Mouse (Mus musculus) ES-E14 (cell line): ENCODE results near the gene Copg1. TPM values are rescaled to one million over a fixed set of nuclear protein-coding genes. Genes with fewer than 3 reads are reported as not detected.
A peak's percentile ranks its signal among the peaks of the same experiment; 100 is the strongest.

ENCODE experiments used
- DNase-seq: peaks from one replicate; pipeline ENCODE4 v3.0.0-alpha.2; 2013; ENCODE audit warnings: low read depth, low spot score
- H3K27ac ChIP-seq: 2 replicates; pipeline ENCODE4 v1.5.1; 2012; ENCODE audit warnings: low read depth, mild to moderate bottlenecking, low read length, moderate library complexity, mixed read lengths; ENCODE audit not compliant: poor library complexity, insufficient read depth, severe bottlenecking
- H3K36me3 ChIP-seq: 2 replicates; pipeline ENCODE4 v1.6.1; 2012; ENCODE audit warnings: mild to moderate bottlenecking, low read length, moderate library complexity, mixed read lengths; ENCODE audit not compliant: control insufficient read depth, poor library complexity, insufficient read depth, severe bottlenecking
- H3K4me1 ChIP-seq, 2 experiments: fragments of 150-350 bp in 1 of 2; sonication (generic) in 1 of 2; 2 replicates each; pipeline ENCODE4 v1.6.1; 2012; ENCODE audit warnings: low read length in 2 of 2, mild to moderate bottlenecking in 1 of 2, mixed read lengths in 1 of 2; ENCODE audit not compliant: control insufficient read depth in 2 of 2, insufficient read depth in 2 of 2, poor library complexity in 1 of 2
- H3K4me3 ChIP-seq, 2 experiments: fragments of 150-350 bp in 1 of 2; sonication (generic) in 1 of 2; 2 replicates each; pipeline ENCODE4 v1.5.1; 2012; ENCODE audit warnings: low read length in 2 of 2, low read depth in 1 of 2, mild to moderate bottlenecking in 1 of 2, mixed read lengths in 1 of 2; ENCODE audit not compliant: insufficient read depth in 1 of 2, poor library complexity in 1 of 2, severe bottlenecking in 1 of 2
- H3K9ac ChIP-seq: 2 replicates; pipeline ENCODE4 v1.6.1; 2012; ENCODE audit warnings: low read depth, mild to moderate bottlenecking, low read length, mixed read lengths; ENCODE audit not compliant: poor library complexity, insufficient read depth, severe bottlenecking
- H3K9me3 ChIP-seq: fragments of 150-350 bp; sonication (generic); 2 replicates; pipeline ENCODE4 v1.6.1; 2012; ENCODE audit warnings: low read depth, mild to moderate bottlenecking, low read length; ENCODE audit not compliant: control insufficient read depth, insufficient read depth
- CHD2 ChIP-seq: IDR thresholded peaks from 2 replicates; pipeline ENCODE4 v1.6.1; 2014; ENCODE audit warnings: mild to moderate bottlenecking, low read depth, low read length, inconsistent platforms
- HCFC1 ChIP-seq: IDR thresholded peaks from 2 replicates; pipeline ENCODE4 v1.6.1; 2012; ENCODE audit warnings: low read length, inconsistent platforms, borderline replicate concordance; ENCODE audit not compliant: insufficient read depth
- MAFK ChIP-seq: IDR thresholded peaks from 2 replicates; pipeline ENCODE4 v1.6.1; 2014; ENCODE audit warnings: mild to moderate bottlenecking, low read depth, low read length, inconsistent platforms; ENCODE audit not compliant: insufficient read depth
- ZC3H11A ChIP-seq: IDR thresholded peaks from 2 replicates; pipeline ENCODE4 v1.6.1; 2012; ENCODE audit warnings: low read depth, mild to moderate bottlenecking, inconsistent platforms, low read length, borderline replicate concordance
- ZNF384 ChIP-seq: IDR thresholded peaks from 2 replicates; pipeline ENCODE4 v1.6.1; 2012; ENCODE audit warnings: low read depth, low read length, inconsistent platforms
- in situ Hi-C, 2 experiments: fragments of 600-800 bp; cut with MboI; formaldehyde crosslinking; loops; one replicate each; pipeline ENCODE4 v1.15.1; 2025; ENCODE audit warnings: low sequenced_read_pairs in 2 of 2, inconsistent platforms in 1 of 2; ENCODE audit not compliant: unreplicated experiment in 2 of 2
- total RNA-seq: library from RNA; depleted of rRNA; stranded (reverse); fragments of 300-350 nt; gene quantifications from 2 replicates; pipeline ENCODE4 v1.2.3, GENCODE M21; 2012

The Copg1 gene
- total RNA-seq, 1 experiment = 103 TPM

DNA sequence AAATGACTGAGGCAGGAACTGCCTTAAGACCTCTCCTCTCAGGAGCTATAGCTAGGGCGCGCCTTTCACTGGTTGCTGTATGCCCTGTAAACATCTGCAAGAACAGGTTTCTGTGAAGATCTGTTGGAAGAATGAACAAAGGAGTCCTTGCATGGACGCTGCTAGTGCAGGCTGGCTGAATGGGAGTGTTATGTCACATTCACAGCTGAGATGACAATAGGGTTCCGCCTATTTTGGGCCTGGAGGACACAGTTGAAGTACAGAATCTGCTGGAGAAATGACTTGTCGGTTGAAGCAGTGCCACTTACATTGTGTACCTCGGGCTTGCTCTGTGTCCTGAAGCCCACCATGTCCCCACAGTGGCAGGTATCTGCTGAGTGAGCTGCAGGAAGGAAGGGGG, 21.6 kb downstream of the Copg1 start:
- Histone ChIP-seq H3K4me1 (peaks cover 8 to 28% of the 10 kb centered on the region in 2 experiments; a peak in 3 of 4 replicates), H3K27ac (peak overlapping the region; percentile 39), H3K9ac (no peak overlapping the region; the same call in 1 of the 2 replicates), H3K9me3 (no peaks in the 10 kb centered on the region), H3K4me3 (no peak overlapping the region), H3K36me3 (peaks cover 42% of the 10 kb centered on the region)
- in situ Hi-C loops = loop anchor here in 1 of 2 experiments (25.0 kb wide), 1 partner anchor 978 kb away; the partner anchor contains the start of genes Mcm2 and Podxl2
- no peak for DNase-seq
- TF ChIP-seq ZC3H11A (no peak), HCFC1 (no peak), ZNF384 (no peak), CHD2 (no peak), MAFK (no peak)

GRCm38 (mm10) chr6:87911559-87911958, 23.9 kb downstream of the Copg1 start:
- no peak overlapping the region for H3K4me3 ChIP-seq
- no peak for DNase-seq
- H3K27ac ChIP-seq = peak overlapping the region; percentile 95
- TF ChIP-seq CHD2 = no peak
- TF ChIP-seq ZNF384 = no peak
- TF ChIP-seq ZC3H11A = no peak
- no peak for TF ChIP-seq MAFK
- no peak for TF ChIP-seq HCFC1
- H3K9me3 ChIP-seq = no peaks in the 10 kb centered on the region
- peaks cover 8 to 32% of the 10 kb centered on the region in 2 experiments; a peak in 3 of 4 replicates for H3K4me1 ChIP-seq
- in situ Hi-C loops = loop anchor here in 1 of 2 experiments (25.0 kb wide), 1 partner anchor 976 kb away; the partner anchor contains the start of genes Mcm2 and Podxl2
- H3K36me3 ChIP-seq = peaks cover 47% of the 10 kb centered on the region
- peak overlapping the region; percentile 56 for H3K9ac ChIP-seq

DNA sequence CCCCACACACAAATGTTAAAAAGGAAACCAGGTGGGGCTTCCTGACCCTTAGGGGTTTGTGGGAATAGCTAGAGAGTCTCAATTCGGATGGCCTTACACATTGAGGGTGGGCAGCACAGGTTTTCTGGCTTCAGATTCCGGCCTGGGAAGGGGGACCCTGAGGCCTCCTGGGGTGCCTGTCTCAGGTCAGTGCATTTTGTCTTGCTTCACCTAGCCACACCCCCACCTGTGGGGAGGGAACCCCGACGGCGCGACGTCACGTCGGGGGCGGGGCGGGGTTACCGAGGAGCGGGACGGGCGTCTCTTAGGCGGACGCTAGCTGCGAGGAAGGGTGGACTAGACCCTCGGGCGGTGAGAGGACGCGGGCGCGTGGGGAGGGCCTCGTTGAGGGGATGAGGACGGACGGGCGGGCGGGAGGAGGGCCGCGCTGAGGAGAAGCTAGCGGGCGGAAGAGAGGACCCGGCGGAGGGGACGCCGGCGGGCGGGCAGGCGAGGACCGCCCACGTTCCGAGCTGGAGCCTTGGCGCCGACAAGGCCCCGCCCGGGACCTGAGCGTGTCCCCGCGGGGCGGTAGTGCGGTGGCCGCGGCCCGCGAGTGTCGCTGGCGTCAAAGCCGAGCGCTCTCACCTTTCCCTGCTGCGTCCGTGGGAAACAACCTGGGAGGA, 26.2 kb downstream of the Copg1 start, which contains the start of gene Hmces:
Gene Hmces, plus strand, starts transcription at position 275 of the 665 bp plus-strand sequence.
- H3K36me3 ChIP-seq = peaks cover 46% of the 10 kb centered on the region
- in situ Hi-C loops = loop anchor here in 1 of 2 experiments (25.0 kb wide), 1 partner anchor 974 kb away; the partner anchor contains the start of genes Mcm2 and Podxl2

DNA sequence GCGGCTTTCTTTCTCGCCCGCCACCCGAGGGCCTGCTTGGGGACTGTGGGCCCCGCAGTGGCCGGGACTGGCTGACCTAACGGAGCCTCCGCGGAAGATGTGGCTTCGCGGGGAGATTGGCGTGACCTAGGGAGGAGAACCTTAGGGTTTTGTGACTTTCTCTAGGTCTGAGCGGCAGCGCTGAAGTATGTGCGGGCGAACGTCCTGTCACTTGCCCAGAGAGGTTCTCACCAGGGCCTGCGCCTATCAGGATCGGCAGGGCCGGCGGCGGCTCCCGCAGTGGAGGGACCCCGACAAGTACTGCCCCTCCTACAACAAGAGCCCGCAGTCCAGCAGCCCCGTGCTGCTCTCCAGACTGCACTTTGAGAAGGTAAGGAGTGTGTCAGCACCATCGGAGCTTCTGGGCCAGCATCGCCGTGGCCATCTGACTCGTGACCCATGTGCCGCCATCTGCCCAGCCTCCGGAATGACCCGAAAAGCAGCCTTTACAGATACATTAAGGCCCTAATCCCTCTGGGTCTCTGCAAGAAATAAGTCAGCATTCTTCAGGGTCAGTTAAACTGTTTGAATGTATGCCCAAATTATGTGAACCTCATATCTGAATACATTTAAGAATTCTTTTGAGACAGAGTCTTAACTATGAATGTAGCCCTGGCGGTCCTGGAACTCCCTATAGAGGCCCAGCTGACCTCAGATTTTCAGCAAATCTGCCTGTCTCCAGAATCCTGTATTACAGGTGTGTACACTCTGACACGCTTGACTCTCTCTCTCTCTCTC, 26.9 kb downstream of the Copg1 start:
- Histone ChIP-seq H3K9ac (peak overlapping the region; percentile 83), H3K36me3 (peaks cover 43% of the 10 kb centered on the region), H3K27ac (peak overlapping the region; percentile 91), H3K9me3 (no peaks in the 10 kb centered on the region), H3K4me3 (peak overlapping the region; percentile 80 to 93), H3K4me1 (peaks cover 8 to 26% of the 10 kb centered on the region in 2 experiments; a peak in 3 of 4 replicates)
- in situ Hi-C loops = loop anchor here in 1 of 2 experiments (25.0 kb wide), 1 partner anchor 973 kb away; the partner anchor contains the start of genes Mcm2 and Podxl2
- TF ChIP-seq ZC3H11A (no peak), ZNF384 (no peak), HCFC1 (no peak), MAFK (no peak), CHD2 (no peak)
- DNase-seq = no peak

More for the DNA sequence above, 26.2 kb downstream of the Copg1 start, which contains the start of gene Hmces:
- H3K4me3 ChIP-seq = peak within 1 kb of the TSS; percentile 80 to 93
- no peak for TF ChIP-seq ZC3H11A
- no peak for TF ChIP-seq HCFC1
- TF ChIP-seq ZNF384 = no peak
- no peak for TF ChIP-seq MAFK
- H3K9me3 ChIP-seq = no peaks in the 10 kb centered on the region
- peaks cover 8 to 32% of the 10 kb centered on the region in 2 experiments; a peak in 3 of 4 replicates for H3K4me1 ChIP-seq
- DNase-seq = peak; percentile 80
- peak within 1 kb of the TSS; percentile 95 for H3K27ac ChIP-seq
- peak within 1 kb of the TSS; percentile 83 for H3K9ac ChIP-seq
